Mouse (Mus musculus) yolk sac, embryonic 10.5 days (tissue): ENCODE data around the gene Stum.
A peak's percentile ranks its signal among the peaks of the same experiment; 100 is the strongest.

Source experiments
- DNase-seq: peaks from one replicate; pipeline ENCODE4 v3.0.0-alpha.2; 2017; ENCODE audit warnings: low spot score

Gene Stum

DNA sequence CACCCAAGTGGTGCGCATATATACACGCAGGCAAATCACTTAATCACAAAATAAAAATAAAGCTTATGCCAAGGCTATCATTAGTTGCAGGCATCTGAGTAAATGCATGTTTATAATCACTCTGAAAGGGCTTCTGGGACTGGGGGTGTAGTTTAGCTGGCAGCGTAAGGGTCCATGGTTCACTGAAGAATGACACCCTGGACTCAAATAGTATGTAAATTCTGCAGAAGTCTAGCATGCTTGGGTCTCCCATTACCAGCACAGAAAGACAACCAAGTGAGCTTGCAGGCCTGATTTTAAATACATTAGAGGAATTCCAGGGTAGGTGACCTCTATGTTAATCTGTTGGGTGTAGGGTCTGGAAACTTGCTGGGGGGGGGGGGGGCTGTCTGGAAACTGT, 16.5 kb upstream of the Stum start:
- no peak for DNase-seq

DNA sequence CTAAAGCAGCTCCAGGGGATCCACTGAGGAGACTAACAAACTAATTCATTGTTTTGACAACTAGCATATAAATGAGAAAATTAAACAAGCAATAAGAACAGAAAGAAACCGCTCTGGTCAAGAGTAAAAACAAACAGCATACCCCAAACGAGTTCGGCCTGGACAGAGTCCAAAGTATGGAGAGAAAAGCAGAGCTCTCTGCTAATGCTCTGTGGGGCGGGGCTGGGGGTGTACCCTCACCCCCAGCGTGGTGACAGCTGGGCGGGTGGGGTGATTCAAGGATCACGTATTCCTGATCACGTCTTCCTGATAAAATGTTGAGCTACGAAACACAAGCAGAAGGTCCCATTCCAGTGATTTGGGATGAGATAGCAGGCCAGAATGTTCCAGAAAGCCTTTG, 9.5 kb upstream of the Stum start:
- DNase-seq = no peak

DNA sequence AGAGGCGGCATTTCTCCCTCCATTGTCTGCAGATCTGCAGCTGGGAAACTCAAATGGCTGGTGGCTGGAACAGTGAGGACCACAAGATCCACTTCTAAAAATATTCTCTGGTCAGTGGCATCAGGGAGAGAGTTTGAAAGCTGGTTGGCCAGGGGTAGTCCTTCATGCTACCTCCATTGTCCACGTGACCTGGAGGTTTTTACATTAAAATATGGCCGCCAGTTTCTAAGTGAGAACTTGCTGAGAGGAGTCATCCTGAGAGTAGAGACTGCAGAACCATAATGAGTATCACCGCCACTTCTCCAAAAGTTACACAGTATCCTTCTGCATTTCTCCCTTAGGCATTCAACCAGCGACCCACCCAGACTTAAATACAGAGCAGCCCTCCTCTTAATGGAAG, 2.0 kb upstream of the Stum start:
- DNase-seq = no peak

DNA sequence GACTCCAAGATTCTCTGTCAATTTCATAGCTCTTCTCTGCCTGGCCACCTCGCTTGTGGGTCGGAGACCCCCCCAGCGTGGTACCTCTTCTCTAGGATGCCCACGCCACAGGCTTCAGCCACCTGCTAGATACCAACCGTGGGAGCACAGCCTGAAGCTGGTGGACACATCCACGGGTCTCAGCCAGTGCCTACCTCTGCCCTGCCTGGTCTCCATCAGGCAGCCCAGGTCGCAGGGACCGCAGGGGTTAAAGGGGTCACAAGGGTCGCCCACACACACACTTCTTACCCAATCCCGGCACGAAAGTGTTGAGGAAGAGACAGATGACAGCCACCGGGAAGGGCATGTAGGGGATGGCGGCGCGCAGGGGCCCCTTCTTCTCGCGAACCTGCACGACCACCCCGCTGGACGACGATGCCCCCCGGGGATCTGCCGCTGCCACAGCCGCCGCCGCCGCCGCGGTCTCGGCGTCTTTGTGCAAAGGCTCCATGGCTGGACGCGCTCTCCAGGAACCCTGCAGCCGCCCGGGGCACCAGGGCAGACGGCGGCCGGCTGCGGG, 385 bp downstream of the Stum start:
- DNase-seq = no peak

DNA sequence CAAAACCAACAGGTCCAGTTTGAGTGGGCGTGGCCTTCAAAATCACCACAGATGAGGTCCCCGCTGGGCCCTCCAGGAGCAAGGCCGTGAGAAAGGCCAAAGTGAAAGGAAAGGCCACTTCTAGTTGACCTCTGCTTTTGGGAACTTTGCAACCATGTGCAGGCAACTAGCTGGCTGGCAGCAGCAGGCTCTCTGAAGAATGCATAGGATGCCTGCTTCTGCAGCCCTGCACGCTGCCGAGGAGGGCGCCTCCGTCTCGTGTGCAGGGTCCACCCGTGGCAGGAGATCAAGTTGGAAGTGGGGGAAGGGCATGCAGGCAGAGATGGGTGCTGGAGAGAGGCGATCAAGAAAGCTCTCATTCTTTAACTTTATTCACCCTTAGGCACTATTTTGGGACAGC, 1.3 kb downstream of the Stum start:
- DNase-seq = no peak

DNA sequence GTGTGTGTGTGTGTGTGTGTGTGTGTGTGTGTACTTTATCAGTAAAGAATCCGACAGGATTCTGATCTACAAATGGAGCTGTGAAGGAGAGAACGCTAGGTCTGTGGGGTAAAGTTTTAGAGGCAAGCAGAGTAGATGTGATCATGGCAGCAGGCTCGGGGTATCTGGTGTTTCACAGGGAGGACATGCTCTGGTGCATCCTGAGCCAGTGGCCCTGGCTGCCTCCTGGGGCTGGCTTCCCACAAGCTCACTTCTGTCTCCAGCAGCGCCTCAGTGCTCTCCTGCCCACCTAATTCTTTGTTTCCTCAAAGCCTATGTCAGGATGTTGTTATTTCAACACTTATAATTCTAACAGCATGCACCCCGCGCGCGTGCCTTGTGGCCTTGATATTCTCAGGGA, 2.0 kb downstream of the Stum start:
- DNase-seq = no peak

DNA sequence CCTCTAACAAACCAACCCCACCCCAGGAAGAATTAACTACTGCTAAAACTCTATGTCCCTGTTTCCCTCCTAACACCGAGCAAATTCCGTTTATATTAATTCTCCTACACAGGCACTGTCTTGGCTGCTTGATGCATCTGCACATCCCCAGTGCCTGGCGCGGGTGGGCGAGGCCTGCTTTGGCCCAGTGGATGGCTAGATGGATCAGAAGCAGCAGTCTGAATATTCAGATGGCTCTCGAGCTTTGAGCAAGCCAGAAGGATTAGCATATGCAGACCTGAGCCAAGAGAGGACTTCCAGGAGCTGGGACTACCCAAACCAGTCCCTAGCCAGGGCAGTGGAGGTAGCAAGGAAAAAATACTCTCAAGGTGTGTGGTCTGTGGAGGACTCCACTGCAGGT, 3.0 kb downstream of the Stum start:
- DNase-seq = no peak

DNA sequence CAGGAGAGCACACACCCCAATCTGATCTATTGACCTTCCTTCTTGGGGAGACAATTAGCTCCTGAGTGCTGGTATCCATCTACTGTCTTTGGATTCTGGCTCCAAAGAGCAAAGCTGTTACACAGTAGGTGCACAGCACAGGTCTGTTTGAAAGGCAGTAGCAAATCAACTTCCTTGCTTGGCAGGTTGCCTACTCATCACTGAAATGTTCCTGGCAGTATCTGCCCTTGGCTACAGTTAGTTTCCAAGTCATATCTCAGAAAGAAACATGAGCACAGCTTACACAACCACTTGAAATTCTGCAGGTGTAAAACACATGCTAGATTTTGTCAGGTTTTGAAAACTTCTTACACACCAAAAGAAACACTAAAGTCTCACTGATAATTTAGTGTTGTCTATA, 9.7 kb downstream of the Stum start:
- DNase-seq = no peak

DNA sequence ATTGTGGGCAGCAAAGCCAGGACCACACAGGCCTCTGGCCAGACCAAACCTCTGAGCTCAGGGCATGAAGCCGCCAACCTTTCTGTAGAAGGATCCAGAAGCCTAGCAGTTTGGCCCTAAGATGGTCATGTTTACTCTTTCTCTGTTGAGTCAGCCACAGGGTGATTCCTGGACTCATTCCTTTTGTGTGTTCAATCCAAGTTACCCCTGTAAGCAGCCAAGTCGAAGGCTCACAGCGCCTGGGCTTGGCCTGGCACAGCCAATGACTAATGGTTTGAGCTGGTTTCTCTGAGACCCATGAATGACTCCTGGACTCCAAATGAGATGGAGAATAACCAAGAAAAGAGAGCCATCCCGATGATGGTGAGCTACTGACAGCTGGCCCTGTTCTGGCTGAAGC, 15.3 kb downstream of the Stum start:
- no peak for DNase-seq

DNA sequence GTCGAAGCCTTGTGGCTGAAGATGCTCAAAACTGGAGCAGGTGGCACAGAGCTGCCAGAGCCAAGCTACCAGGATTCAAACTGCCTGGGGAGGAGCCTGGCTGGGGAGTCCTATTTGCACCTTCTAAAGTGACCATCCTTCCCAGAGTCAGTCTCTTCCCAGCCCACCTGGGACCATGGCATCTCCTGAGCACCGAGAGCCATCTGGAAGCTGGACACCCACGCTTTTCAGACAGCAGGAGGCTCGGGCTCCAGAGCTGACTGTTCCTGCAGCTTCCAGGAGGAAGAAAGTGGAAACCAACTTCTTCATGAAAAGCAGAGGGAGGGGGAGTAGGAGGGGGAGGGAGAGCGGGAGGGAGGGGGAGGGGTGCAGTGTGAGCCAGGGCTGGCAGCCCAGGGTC, 17.7 kb downstream of the Stum start:
- no peak for DNase-seq

DNA sequence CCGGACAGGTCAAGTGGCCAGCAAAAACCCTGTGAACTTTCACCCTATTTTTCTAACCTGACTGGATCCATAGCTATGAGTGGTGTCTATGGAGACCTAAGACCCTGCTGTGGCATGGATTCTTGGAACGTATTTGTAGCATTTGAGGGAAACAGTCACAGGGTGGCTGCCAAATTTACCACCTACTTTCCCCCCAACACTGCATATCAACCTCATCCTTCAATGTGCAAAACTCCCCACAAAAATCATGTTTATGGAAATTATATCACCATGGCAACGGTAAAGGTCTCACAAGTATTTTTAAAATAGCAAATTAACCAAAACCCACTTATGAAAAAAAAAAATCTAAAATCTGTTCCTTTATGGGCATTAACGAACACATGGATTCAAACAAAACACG, 18.9 kb downstream of the Stum start:
- no peak for DNase-seq

DNA sequence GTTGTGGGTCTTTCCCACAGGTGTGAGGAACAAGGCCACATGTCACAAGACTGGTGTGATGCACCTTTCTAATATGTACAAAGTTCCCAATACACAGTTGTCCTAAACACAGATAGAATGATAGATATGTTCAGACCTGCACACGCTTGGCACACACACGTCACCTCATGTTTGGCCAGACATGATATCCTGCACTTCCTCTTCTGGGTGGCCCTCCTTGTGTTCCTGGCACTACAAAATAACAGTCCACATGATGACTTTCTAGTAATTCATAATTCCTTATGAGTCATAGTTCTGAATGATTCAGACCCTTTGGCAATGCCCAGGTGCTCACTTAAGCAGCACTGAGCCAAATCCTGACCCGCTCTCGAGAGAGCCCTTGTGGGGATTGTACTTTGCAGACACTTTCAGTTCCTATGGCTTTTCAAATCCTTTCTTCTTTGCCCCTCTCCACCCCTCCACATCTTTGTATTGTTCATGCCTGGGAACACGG, 20.3 kb downstream of the Stum start:
- DNase-seq = no peak

DNA sequence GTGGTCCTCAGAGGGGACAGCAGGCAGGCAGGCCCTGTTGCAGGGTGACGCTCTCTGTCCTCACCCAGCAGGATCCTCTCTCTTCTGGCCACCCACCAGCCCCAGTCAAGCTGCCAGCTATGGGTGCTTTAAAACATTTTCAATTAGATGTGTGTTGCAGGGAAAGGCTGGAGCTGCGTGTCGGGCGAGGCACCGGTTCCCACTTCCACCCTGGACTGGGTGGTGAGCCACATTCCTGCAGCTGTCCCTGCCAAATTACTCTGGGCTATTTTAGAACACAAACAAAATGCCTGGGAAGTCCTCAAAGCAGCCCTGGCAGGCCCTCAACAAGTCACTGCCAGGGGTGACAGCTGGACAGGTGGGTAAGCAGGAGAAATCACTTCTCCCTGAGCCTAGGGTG, 20.9 kb downstream of the Stum start:
- DNase-seq = no peak

DNA sequence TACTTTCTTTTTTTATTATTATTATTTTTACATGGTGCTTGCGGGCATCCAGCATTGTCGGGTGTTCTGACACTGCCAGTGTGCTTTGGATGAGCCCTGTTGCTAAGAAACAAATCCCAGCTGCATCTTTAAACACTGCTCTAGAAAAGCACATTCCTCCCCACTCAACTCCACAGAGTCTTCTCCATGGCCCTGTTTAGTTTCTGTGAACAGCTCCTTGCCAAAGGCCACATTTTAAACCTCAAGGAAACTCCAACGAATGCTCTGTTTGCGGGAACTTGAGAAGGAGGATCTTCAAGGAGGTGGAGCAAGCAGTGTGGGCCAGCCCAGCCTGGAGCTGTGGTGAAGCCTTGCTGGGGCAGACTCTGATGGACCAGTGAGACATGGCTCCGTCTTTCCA, 22.6 kb downstream of the Stum start:
- DNase-seq = no peak

DNA sequence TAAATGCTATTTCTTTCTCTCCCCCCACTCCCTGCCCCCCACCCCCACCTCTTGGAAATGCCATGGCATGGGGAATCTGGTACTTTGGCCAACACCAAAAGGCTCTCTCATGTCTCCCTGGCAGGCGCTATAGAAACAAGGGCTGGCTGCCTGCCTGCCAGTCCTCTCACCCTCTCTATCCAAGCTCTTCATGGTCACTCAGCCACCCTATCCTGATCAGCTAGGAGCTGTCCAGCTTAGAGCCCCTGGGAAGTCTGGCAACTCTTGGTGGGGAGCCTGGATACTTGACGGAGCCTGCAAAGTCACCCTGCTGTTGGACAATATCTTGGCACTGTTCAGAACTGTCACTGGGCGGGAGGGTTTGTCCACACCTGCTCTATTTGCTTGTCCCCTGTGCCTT, 24.6 kb downstream of the Stum start:
- DNase-seq = no peak

DNA sequence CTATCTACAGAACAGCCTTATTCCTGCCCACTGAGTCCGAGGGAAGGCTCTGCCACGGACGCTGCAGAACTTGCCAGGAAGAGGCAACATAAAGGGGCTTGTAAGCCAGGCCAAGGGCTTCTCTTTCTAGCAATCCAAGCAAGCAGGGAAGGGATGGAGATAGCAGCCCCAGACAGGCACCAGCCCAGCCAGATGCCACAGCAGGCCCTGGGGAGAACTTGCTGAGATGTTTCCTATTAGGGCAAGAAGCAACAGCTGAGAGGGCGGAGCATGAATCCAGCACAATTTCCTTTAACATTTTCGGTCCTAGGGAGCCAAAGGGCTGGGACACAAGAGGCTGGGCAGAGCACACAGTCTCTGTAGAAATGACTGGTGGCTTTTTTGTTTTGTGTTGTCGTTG, 25.0 kb downstream of the Stum start:
- DNase-seq = no peak

DNA sequence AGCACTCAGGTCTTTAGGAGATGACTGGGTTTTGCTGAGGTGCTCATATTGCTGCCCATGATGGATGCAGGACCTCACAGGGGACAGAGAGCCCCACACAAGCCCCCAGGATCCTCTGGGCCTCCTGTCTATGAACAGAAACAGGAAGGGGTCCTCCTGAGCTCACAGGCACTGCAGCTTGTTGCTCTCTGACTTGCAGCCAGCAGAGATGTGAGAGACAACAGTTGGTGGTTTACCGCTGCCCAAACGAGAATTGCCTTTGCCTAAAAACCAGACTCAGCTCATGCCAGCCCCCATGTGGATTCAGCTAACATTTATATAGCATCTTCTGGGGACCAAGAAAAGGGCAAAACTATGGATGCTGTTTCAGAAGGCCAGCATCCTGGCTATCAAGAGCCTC, 33.7 kb downstream of the Stum start:
- no peak for DNase-seq

DNA sequence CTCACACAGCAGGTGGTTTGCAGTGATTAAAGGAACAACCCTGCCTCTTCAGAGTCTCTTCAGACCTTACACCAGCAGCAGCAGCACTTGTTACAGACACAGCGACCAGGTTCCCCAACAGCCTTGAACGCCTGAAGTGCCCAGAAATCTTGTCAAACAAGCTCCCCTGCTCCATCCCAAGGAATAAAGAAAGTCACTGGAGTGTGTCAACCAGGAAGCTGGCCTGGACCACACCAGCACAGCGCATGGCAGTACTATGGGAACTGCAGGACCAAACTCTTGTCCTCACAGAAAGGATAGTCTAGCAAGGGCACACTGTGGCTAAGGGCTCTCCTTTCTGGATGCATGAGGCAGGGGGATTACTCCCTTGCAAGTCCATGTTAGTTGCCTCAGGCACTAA, 38.9 kb downstream of the Stum start:
- no peak for DNase-seq

DNA sequence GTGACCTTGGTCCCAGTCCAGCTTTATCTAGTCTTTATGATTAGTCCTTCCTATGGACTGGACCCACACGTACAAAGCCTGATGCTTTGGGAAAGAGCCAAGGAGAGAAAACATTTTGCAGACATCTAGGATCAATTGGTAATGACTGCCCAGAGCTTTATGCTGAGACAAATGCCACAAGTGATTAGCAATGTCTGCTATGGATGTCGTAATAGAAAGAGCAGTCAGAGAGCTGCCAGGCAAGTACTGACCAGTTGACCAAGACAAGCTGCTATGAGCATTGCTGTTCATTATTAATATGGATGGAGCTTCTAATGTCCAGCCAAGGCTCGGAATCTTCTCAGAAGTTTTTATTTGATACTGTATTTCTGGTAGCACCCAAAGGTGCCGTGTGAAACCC, 43.8 kb downstream of the Stum start:
- DNase-seq = no peak

DNA sequence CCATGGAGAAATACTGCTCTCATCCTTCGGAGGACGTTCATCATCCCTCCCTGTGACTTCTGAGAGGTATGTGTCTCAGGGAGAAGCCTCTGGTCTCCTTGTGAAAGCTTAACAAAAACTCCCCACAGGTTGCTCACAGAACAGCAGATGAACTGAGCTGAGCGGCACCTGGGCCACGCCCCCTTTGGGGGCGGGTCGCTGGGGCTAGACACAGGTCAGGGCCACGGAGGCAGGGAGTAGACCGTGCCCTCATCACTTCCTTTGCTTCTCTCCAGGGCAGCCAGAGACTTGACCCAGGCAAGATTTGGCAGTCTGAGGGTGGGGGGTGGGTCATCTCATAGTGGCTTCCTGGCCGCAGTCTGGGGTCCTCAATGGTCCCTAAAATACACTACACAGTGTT, 48.4 kb downstream of the Stum start:
- no peak for DNase-seq

DNA sequence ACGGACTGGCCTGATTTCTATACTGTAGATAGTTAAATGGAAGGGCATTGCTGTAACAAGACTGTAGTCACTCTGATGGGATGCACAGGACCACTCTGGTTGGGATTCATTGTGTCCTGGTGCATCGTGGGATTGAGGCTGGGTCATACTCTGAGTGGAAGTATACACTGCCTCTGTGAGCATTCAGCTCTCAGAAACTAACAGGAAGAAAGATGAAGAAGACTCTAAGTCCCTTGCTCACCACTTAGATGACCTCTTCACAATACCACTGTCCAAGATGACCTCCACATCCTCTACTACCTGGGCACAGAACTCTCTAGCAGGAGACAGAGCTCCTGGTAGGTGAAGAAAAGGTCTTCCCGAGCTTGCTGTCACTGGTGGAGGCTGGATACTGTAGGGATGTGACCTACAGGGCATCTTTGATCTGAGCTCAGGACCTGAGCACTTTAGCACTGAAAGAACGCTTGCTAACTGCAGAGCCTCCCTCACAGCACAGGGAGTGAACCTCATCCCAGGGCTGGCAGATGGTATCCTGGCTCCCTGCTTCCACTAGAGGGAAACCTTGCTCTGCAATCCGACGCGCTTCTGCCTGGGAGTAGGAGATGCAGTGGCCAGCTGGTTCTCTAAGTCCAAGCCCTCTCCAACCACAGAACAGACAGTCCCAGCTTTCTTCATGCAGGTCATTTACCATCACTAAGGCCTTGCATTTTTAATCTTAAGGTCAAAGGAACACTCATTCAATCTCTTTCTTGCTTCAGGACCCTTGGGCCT, 49.3 kb downstream of the Stum start:
- DNase-seq = peak; percentile 61

DNA sequence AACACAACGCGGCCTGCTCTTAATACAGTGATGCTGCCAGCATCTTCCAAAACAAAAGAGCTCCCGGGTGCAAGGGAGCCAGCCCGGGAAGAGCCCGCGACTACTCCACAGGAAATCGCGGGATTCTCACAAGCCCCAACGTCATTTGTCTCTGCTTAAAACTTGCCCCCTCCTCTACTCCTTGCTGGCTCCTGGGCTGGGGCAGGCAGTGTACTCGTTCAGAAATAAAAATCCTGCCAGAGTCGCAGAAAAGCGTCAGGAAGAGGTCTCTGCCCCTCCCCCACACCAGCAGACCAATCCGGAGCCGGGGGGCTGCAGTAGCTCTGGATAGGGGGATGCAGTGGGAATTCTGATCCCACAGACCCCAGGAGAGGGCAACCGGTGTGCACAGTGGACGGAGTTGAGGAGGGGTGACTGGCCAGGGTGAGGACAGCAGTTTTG, 50.2 kb downstream of the Stum start:
- DNase-seq = peak; percentile 14

DNA sequence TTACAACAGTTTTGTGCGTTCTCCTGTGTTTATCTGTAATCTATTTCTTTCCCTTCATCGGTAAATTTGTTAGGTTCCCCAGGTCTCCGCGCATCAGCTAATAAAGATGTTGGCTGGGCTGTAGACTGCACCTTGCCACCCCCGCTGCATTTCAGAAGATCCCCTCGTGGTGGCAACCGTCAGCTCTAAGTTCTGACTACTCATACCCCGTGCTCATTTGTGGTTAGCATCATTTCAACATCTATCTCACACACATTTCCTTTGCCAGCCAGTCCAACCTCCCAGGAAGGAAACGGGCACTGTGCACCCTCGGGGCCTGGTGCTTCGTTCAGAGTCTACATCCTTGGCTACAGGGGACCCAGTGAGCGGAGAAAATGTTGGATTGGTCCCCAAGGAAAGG, 51.5 kb downstream of the Stum start:
- DNase-seq = no peak

DNA sequence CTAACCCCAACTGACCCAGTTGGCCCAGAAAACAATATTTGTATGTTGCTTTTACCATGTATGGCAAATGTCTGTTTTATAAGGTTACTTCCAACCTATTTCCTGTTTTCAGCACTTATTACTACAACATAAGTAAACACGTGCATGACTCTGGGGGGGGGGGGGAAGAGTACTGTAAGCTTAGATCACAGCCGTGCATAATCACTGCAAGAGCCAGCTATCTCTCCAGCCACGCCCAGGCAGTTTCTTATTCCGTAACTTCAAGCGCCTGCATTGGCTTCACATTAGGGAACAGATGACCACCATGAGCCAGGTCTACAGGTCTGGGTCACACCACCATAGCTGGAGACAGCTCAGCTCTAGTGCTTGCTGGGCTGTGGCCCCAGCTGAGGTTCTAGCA, 53.5 kb downstream of the Stum start:
- DNase-seq = no peak
